25 mouse cellular contexts compared by ENCODE assay signal in genomic region chr8:77404017-77404416, GRCm38 (mm10).
"Had no signal": no experiment of that assay in that cellular context is flagged by ENCODE, and none has a peak within 500 bp of the region (broad histone marks: within the 10 kb centered on the region; RNA-seq: fewer than 3 reads in every experiment).

No protein-coding gene starts in this region.

- H3K4me1 ChIP-seq: heart, embryonic 10.5 days; hindbrain, embryonic 13.5 days; hindbrain, embryonic 15.5 days; kidney, embryonic 15.5 days; limb, embryonic 12.5 days; limb, embryonic 15.5 days; liver, embryonic 12.5 days had no signal

- H3K36me3 ChIP-seq: hindbrain, embryonic 13.5 days; hindbrain, embryonic 15.5 days had no signal

- DNase-seq: gastrocnemius, postnatal 14 days; gastrocnemius, postnatal 36 days; heart, adult 18-20 months; heart, postnatal 14 days; heart, postnatal 36 days; kidney, adult 11 months; kidney, adult 2 months; kidney, adult 9 months; kidney, postnatal 14 days; kidney, postnatal 36 days; layer of hippocampus, adult 9-11 months; layer of hippocampus, postnatal 36 days; left cerebral cortex, postnatal 4 days had no signal

- ATAC-seq: hindbrain, postnatal 0 days; liver, embryonic 12.5 days had no signal

- H3K27me3 ChIP-seq: heart, embryonic 13.5 days; heart, embryonic 15.5 days; hindbrain, embryonic 13.5 days; hindbrain, embryonic 15.5 days; kidney, embryonic 15.5 days; limb, embryonic 12.5 days; limb, embryonic 15.5 days; liver, embryonic 12.5 days had no signal

- H3K4me3 ChIP-seq: heart, embryonic 10.5 days; heart, embryonic 13.5 days; heart, embryonic 15.5 days; hindbrain, embryonic 13.5 days; hindbrain, embryonic 15.5 days; kidney, embryonic 15.5 days; limb, embryonic 12.5 days; limb, embryonic 15.5 days; liver, embryonic 12.5 days had no signal

- H3K27ac ChIP-seq: heart, embryonic 10.5 days; heart, embryonic 13.5 days; heart, embryonic 15.5 days; hindbrain, embryonic 13.5 days; hindbrain, embryonic 15.5 days; hindbrain, postnatal 0 days; kidney, embryonic 15.5 days; kidney, postnatal 0 days; limb, embryonic 12.5 days; limb, embryonic 15.5 days; liver, embryonic 12.5 days; liver, embryonic 14.5 days had no signal

- H3K4me2 ChIP-seq: heart, embryonic 13.5 days; heart, embryonic 15.5 days; hindbrain, embryonic 13.5 days; hindbrain, embryonic 15.5 days; kidney, embryonic 15.5 days; limb, embryonic 12.5 days; limb, embryonic 15.5 days; liver, embryonic 12.5 days had no signal

- H3K9ac ChIP-seq: heart, embryonic 13.5 days; heart, embryonic 15.5 days; hindbrain, embryonic 13.5 days; hindbrain, embryonic 15.5 days; kidney, embryonic 15.5 days; limb, embryonic 12.5 days; limb, embryonic 15.5 days; liver, embryonic 12.5 days; liver, embryonic 14.5 days had no signal

- H3K9me3 ChIP-seq: heart, embryonic 10.5 days; heart, embryonic 13.5 days; heart, embryonic 15.5 days; hindbrain, embryonic 13.5 days; hindbrain, embryonic 15.5 days; kidney, embryonic 15.5 days; limb, embryonic 12.5 days; limb, embryonic 15.5 days; liver, embryonic 12.5 days had no signal
